Mouse (Mus musculus): ENCODE data around the gene Kl.

DNA sequence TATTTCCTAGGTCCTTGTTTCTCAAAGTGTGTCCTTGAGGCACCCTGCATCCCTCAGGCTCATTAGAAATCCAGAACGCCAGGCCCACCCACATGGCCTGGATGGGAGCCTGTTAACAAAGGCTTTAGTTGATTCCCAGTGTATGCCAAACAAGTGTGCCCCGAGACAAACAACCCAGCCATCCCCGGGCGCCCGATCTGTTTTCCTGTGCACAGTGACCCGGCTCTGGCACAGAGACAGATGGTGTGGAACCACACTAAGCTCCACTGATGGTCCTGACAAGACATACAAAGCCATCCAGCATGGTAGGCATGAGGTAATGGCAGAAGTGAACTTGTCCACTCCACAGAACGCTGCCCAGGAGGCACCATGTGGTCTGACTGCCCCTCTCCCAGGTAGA, 85.5 kb downstream of the Kl start:
- TF ChIP-seq GATA1 (IDR thresholded peaks at IDR 0.05; ENCODE audit: borderline replicate concordance, low read length) (no peak), FLI1 (IDR thresholded peaks at IDR 0.05; ENCODE audit: low read length) (no peak)

Measured in megakaryocyte, embryonic 14.5 days (primary cell).